Mouse (Mus musculus) MEL (cell line): ENCODE measurements at regions not wholly inside any gene's neighbourhood (a gene's known extent, or its start where the extent isn't known, plus 50 kb on each side); places are given as distances from the start of the nearest gene placed in this dataset.

Source experiments
- CHD2 ChIP-seq: IDR thresholded peaks from 2 replicates; pipeline ENCODE4 v1.6.1; 2011; ENCODE audit warnings: low read length, improper control_type of control experiment
- CTCF ChIP-seq, 3 experiments: IDR thresholded peaks in 2 of 3; conservative IDR thresholded peaks in 1 of 3; 2 replicates each; pipeline ENCODE4 v1.5.1; 2011 to 2012; ENCODE audit warnings: low read length in 3 of 3, low read depth in 2 of 3, mild to moderate bottlenecking in 2 of 3, improper control_type of control experiment in 1 of 3, inconsistent platforms in 1 of 3, mixed read lengths in 1 of 3, moderate library complexity in 1 of 3; ENCODE audit not compliant: control insufficient read depth in 1 of 3, insufficient read depth in 1 of 3, poor library complexity in 1 of 3, severe bottlenecking in 1 of 3
- E2F4 ChIP-seq: IDR thresholded peaks from 2 replicates; pipeline ENCODE4 v1.6.1; 2011; ENCODE audit warnings: low read depth, low read length, improper control_type of control experiment, borderline replicate concordance
- EP300 ChIP-seq, 2 experiments: IDR thresholded peaks; 2 replicates each; pipeline ENCODE4 v1.6.1; 2011; ENCODE audit warnings: improper control_type of control experiment in 2 of 2, low read length in 2 of 2, low read depth in 1 of 2, mild to moderate bottlenecking in 1 of 2
- ETS1 ChIP-seq: IDR thresholded peaks from 2 replicates; pipeline ENCODE4 v1.6.1; 2012; ENCODE audit warnings: low read depth, mild to moderate bottlenecking, inconsistent platforms, low read length, improper control_type of control experiment, moderate library complexity
- KAT2A ChIP-seq: conservative IDR thresholded peaks from 2 replicates; pipeline ENCODE4 v1.6.1; 2012; ENCODE audit warnings: low read depth, low read length, improper control_type of control experiment, inconsistent platforms
- MAX ChIP-seq: IDR thresholded peaks from 2 replicates; pipeline ENCODE4 v1.6.1; 2011; ENCODE audit warnings: low read length, improper control_type of control experiment
- MYC ChIP-seq: IDR thresholded peaks from 2 replicates; pipeline ENCODE4 v1.6.1; 2011; ENCODE audit warnings: low read depth, mild to moderate bottlenecking, low read length, improper control_type of control experiment, moderate library complexity
- POLR2A ChIP-seq, 2 experiments: IDR thresholded peaks; 2 replicates each; pipeline ENCODE4 v1.6.1; 2011 to 2012; ENCODE audit warnings: low read length in 2 of 2, mild to moderate bottlenecking in 2 of 2, control low read depth in 1 of 2, improper control_type of control experiment in 1 of 2, low read depth in 1 of 2, moderate library complexity in 1 of 2; ENCODE audit not compliant: control insufficient read depth in 1 of 2, insufficient read depth in 1 of 2, poor library complexity in 1 of 2
- POLR2AphosphoS2 ChIP-seq: IDR thresholded peaks from 2 replicates; pipeline ENCODE4 v1.6.1; 2011; ENCODE audit warnings: low read length, improper control_type of control experiment
- RCOR1 ChIP-seq: IDR thresholded peaks from 2 replicates; pipeline ENCODE4 v1.6.1; 2012; ENCODE audit warnings: low read depth, mild to moderate bottlenecking, inconsistent platforms, low read length, improper control_type of control experiment
- SIN3A ChIP-seq: IDR thresholded peaks from 2 replicates; pipeline ENCODE4 v1.6.1; 2012; ENCODE audit warnings: low read length, improper control_type of control experiment, inconsistent platforms
- ZC3H11A ChIP-seq: IDR thresholded peaks from 2 replicates; pipeline ENCODE4 v1.6.1; 2012; ENCODE audit warnings: low read depth, mild to moderate bottlenecking, inconsistent platforms, low read length, improper control_type of control experiment

DNA sequence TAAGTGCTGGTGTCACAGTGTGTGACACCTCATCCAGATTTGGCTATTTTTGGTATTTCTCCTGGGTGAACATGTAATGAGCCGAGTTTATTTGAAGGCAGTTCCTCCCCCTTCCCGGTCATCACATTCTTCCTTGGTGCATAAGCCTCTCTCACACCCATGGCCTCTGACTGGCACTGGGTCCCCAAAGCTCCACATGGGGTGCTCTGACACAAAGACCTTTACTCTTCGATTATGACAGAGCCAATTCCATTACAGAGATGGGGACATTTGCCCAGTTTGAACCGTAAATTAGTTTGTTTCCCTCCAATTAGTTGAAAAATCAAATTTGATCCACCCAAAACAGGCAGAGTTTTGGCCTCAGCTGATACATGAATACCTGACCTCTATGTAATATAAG is 171.2 kb upstream of the Camk1g start:
- TF ChIP-seq ETS1 (no peak), POLR2A (IDR thresholded peaks at IDR 0.05; ENCODE audit: control insufficient read depth in 1 of 2, insufficient read depth in 1 of 2, low read depth in 1 of 2, low read length in 2 of 2, poor library complexity in 1 of 2) (no peak), CTCF (IDR thresholded peaks at IDR 0.05 in 2 of 3, conservative IDR thresholded peaks at IDR 0.05 in 1 of 3; ENCODE audit: control insufficient read depth in 1 of 3, insufficient read depth in 1 of 3, low read depth in 2 of 3, low read length in 3 of 3, poor library complexity in 1 of 3, severe bottlenecking in 1 of 3) (no peak), EP300 (IDR thresholded peaks at IDR 0.05; ENCODE audit: low read depth in 1 of 2, low read length in 2 of 2) (no peak), SIN3A (no peak), MAX (no peak), CHD2 (no peak), E2F4 (no peak), POLR2AphosphoS2 (no peak), RCOR1 (no peak), MYC (no peak), KAT2A (no peak), ZC3H11A (no peak)
